Mouse (Mus musculus) midbrain, embryonic 10.5 days (tissue): ENCODE data around the gene Olfr557. TPM values are rescaled to one million over a fixed set of nuclear protein-coding genes. Genes with fewer than 3 reads are reported as not detected.

Experiments
- DNase-seq: peaks from one replicate; pipeline ENCODE4 v3.0.0-alpha.2; 2017; ENCODE audit warnings: low spot score
- H3K27ac ChIP-seq: fragments of 300-500 bp; sonication (generic); replicated peaks from 2 replicates; pipeline ENCODE4 v1.5.1; 2016; ENCODE audit warnings: mild to moderate bottlenecking
- H3K27me3 ChIP-seq: fragments of 300-500 bp; sonication (generic); 2 replicates; pipeline ENCODE4 v1.6.1; 2016; ENCODE audit warnings: low read depth, mild to moderate bottlenecking; ENCODE audit not compliant: poor library complexity, severe bottlenecking
- H3K36me3 ChIP-seq: fragments of 300-500 bp; sonication (generic); 2 replicates; pipeline ENCODE4 v1.6.1; 2016; ENCODE audit warnings: mild to moderate bottlenecking, moderate library complexity
- H3K4me1 ChIP-seq: fragments of 300-500 bp; sonication (generic); 2 replicates; pipeline ENCODE4 v1.6.1; 2016
- H3K4me3 ChIP-seq: fragments of 300-500 bp; sonication (generic); 2 replicates; pipeline ENCODE4 v1.5.1; 2016; ENCODE audit warnings: mild to moderate bottlenecking, moderate library complexity
- H3K9me3 ChIP-seq: fragments of 300-500 bp; sonication (generic); replicated peaks from 2 replicates; pipeline ENCODE4 v1.6.1; 2016; ENCODE audit warnings: mild to moderate bottlenecking
- WGBS: fragments of 180-500 bp; shearing (Covaris S2); methylation state at CpG from one replicate; pipeline ENCODE4 v1.1.7; 2016; 5-methylcytosine and 5-hydroxymethylcytosine counted together
- polyA plus RNA-seq: library from polyadenylated mRNA; unstranded; fragments of >200 nt; fragmentation: Nextera tagmentation; extraction: Ambion mirVana; gene quantifications from 2 replicates; pipeline ENCODE4 v1.2.1, GENCODE M21; 2016

Gene Olfr557
- polyA plus RNA-seq, 1 experiment from 2014 or later, result not detected

DNA sequence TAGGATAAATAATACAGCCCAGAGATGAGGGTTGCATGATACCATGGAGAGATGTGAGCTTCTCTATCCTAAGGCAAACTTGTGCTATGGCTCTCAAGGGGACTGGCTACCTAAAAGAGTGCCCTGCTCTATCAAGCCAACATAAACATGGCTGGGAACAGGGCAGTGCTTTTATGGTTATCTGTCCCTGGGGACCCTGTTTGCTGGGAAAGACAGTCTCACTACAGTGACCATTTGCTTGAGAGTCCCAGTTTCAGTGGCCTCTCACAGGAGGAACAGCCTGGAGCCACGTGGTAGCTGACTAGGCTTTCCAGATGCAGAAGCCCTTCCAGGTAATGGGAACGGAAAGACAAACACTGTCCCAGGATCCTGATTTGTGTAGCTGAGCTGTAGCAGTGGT, 42.0 kb downstream of the Olfr557 start:
- no peak overlapping the region for H3K27ac ChIP-seq
- DNase-seq, result no peak
- H3K9me3 ChIP-seq, result no peaks in the 10 kb centered on the region
- no peaks in the 10 kb centered on the region for H3K36me3 ChIP-seq
- WGBS, result 60% methylated on average over 2 of the region's 2 CpGs
- H3K4me3 ChIP-seq, result no peak overlapping the region
- no peaks in the 10 kb centered on the region for H3K27me3 ChIP-seq
- no peaks in the 10 kb centered on the region for H3K4me1 ChIP-seq

Other genes starting within 250 kb of the Olfr557 start
- 0.35 TPM in 2 replicates for gene Olfr543, start 214.2 kb upstream of the Olfr557 start, polyA plus RNA-seq
- gene Olfr544, start 207.6 kb upstream of the Olfr557 start, polyA plus RNA-seq, result 0.11 and 0.17 TPM in 2 replicates
- gene Olfr545, start 196.3 kb upstream of the Olfr557 start, polyA plus RNA-seq, result 0.05 and 0.11 TPM in 2 replicates
- not detected in 2 replicates for gene Olfr547, start 161.2 kb upstream of the Olfr557 start, polyA plus RNA-seq
- gene Olfr548-ps1, start 155.0 kb upstream of the Olfr557 start, polyA plus RNA-seq, result not detected in 2 replicates
- not detected in 2 replicates for gene Olfr549, start 146.0 kb upstream of the Olfr557 start, polyA plus RNA-seq
- gene Trim21, start 130.4 kb upstream of the Olfr557 start, polyA plus RNA-seq, result 0.15 and 0.52 TPM in 2 replicates
- gene Olfr550, start 124.5 kb upstream of the Olfr557 start, polyA plus RNA-seq, result not detected in 2 replicates
- gene Olfr551, start 104.0 kb upstream of the Olfr557 start, polyA plus RNA-seq, result not detected in 2 replicates
- not detected in 2 replicates for gene Olfr552, start 98.1 kb upstream of the Olfr557 start, polyA plus RNA-seq
- not detected in 2 replicates for gene Olfr553, start 77.7 kb upstream of the Olfr557 start, polyA plus RNA-seq
- gene Olfr554, start 57.5 kb upstream of the Olfr557 start, polyA plus RNA-seq, result not detected in 2 replicates
- gene Olfr555, start 37.1 kb upstream of the Olfr557 start, polyA plus RNA-seq, result not detected in 2 replicates
- gene Olfr556, start 31.0 kb upstream of the Olfr557 start, polyA plus RNA-seq, result not detected in 2 replicates
- gene Trim68, start 8.6 kb upstream of the Olfr557 start, polyA plus RNA-seq, result 10.1 and 11.8 TPM in 2 replicates
- gene Olfr558, start 6.3 kb downstream of the Olfr557 start, polyA plus RNA-seq, result 0.04 TPM in 1 of 2 replicates, not detected in the other
- gene Olfr33, start 23.2 kb downstream of the Olfr557 start, polyA plus RNA-seq, result not detected in 2 replicates
- not detected in 2 replicates for gene Olfr559, start 31.6 kb downstream of the Olfr557 start, polyA plus RNA-seq
- gene Olfr560, start 63.5 kb downstream of the Olfr557 start, polyA plus RNA-seq, result not detected in 2 replicates
- gene Olfr78, start 63.6 kb downstream of the Olfr557 start, polyA plus RNA-seq, result not detected in 2 replicates
- gene Olfr561, start 75.3 kb downstream of the Olfr557 start, polyA plus RNA-seq, result not detected in 2 replicates
- gene Olfr564, start 107.6 kb downstream of the Olfr557 start, polyA plus RNA-seq, result not detected in 2 replicates
- gene Olfr566, start 162.9 kb downstream of the Olfr557 start, polyA plus RNA-seq, result not detected in 2 replicates
- not detected in 2 replicates for gene Olfr568, start 181.2 kb downstream of the Olfr557 start, polyA plus RNA-seq
- not detected in 2 replicates for gene Olfr569, start 195.0 kb downstream of the Olfr557 start, polyA plus RNA-seq
- not detected in 2 replicates for gene Olfr570, start 198.7 kb downstream of the Olfr557 start, polyA plus RNA-seq
- not detected in 2 replicates for gene Olfr571, start 221.6 kb downstream of the Olfr557 start, polyA plus RNA-seq
- not detected in 2 replicates for gene Olfr572, start 228.5 kb downstream of the Olfr557 start, polyA plus RNA-seq
- not detected in 2 replicates for gene Olfr573-ps1, start 246.7 kb downstream of the Olfr557 start, polyA plus RNA-seq